Mouse (Mus musculus) macrophage (primary cell): Measurements from ENCODE around the gene Ankrd34a. TPM values are rescaled to one million over a fixed set of nuclear protein-coding genes. Genes with fewer than 3 reads are reported as not detected.
"Not testable (repeated sequence)": the region's sequence is repeated elsewhere in the genome, so short reads cannot be mapped to it uniquely, and the experiment has no call there.

Experiments
- H3K27ac ChIP-seq: fragments of 350-480 bp; formaldehyde crosslinking; 2 replicates; pipeline ENCODE4 v1.9.0; 2021
- H3K36me3 ChIP-seq: fragments of 350-480 bp; formaldehyde crosslinking; 2 replicates; pipeline ENCODE4 v1.9.0; 2021; ENCODE audit errors: inconsistent target
- H3K4me3 ChIP-seq: fragments of 350-480 bp; formaldehyde crosslinking; 2 replicates; pipeline ENCODE4 v1.9.0; 2021; ENCODE audit errors: inconsistent target
- H3K79me2 ChIP-seq: fragments of 350-480 bp; formaldehyde crosslinking; 2 replicates; pipeline ENCODE4 v1.9.0; 2021; ENCODE audit errors: inconsistent target
- WGBS: methylation state at CpG from one replicate; pipeline ENCODE4 v1.1.7; 2026; ENCODE audit warnings: inconsistent platforms; ENCODE audit not compliant: missing documents; 5-methylcytosine and 5-hydroxymethylcytosine counted together
- polyA plus RNA-seq: library from polyadenylated mRNA; stranded (reverse); fragments of 250-400 nt; gene quantifications from 3 replicates; pipeline ENCODE4 v1.2.4, GENCODE M21; 2018; ENCODE audit warnings: inconsistent platforms

Ankrd34a gene
- polyA plus RNA-seq, 1 experiment from 2014 or later = 0.07 TPM

- H3K4me3 ChIP-seq = peak within 1 kb of the TSS; percentile 30
- no peaks in the 10 kb centered on the region for H3K36me3 ChIP-seq
- H3K27ac ChIP-seq = no peak within 1 kb of the TSS
- 2% methylated on average over 27 of the region's 27 CpGs for WGBS
- H3K79me2 ChIP-seq = no peaks in the 10 kb centered on the region
Observed at GRCm38 (mm10) chr3:96600639-96601250, 4.3 kb downstream of the Ankrd34a start, which contains the start of gene Lix1l. Gene Lix1l (plus strand): TSS chr3:96601149.

- H3K27ac ChIP-seq = no peak overlapping the region
- H3K4me3 ChIP-seq = peak overlapping the region; percentile 30
- H3K79me2 ChIP-seq = no peaks in the 10 kb centered on the region
- H3K36me3 ChIP-seq = no peaks in the 10 kb centered on the region
- WGBS = 2% methylated on average over 18 of the region's 40 CpGs
Observed at GRCm38 (mm10) chr3:96601251-96601787, 4.9 kb downstream of the Ankrd34a start.

- no peaks in the 10 kb centered on the region for H3K36me3 ChIP-seq
- 0 out of 2 replicates have a peak overlapping the region, but pooled peaks have one; percentile 30 for H3K4me3 ChIP-seq
- H3K79me2 ChIP-seq = no peaks in the 10 kb centered on the region
- 78% methylated on average over 10 of the region's 10 CpGs for WGBS
- no peak overlapping the region for H3K27ac ChIP-seq
Observed at GRCm38 (mm10) chr3:96601941-96602703, 5.7 kb downstream of the Ankrd34a start.

GRCm38 (mm10) chr3:96602704-96603084 lies 6.3 kb downstream of the Ankrd34a start:
- no peaks in the 10 kb centered on the region for H3K36me3 ChIP-seq
- H3K27ac ChIP-seq = no peak overlapping the region
- H3K79me2 ChIP-seq = no peaks in the 10 kb centered on the region
- H3K4me3 ChIP-seq = no peak overlapping the region
- WGBS = 78% methylated on average over 5 of the region's 5 CpGs

DNA sequence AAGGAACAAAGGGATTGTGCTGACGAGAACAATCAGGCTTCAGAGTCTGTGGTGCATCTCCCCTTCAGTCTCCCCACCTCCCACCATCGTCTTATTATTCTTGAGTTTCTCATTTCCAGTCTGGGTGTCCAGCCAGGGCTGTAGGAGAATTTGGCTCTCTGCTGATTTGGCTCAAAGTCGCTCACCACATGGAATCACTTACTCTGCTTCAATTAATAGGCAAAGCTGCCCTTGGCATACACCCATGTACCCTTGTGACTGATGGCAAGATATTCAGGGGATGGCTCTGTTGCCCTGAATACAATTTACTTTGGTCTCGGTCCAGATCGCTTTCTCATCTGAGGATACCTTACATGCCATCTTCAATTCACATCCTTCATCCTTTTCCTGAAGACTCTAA lies 6.9 kb downstream of the Ankrd34a start:
- no peaks in the 10 kb centered on the region for H3K36me3 ChIP-seq
- no peaks in the 10 kb centered on the region for H3K79me2 ChIP-seq
- 94% methylated on average over 5 of the region's 5 CpGs for WGBS
- H3K27ac ChIP-seq = no peak overlapping the region
- no peak overlapping the region for H3K4me3 ChIP-seq

DNA sequence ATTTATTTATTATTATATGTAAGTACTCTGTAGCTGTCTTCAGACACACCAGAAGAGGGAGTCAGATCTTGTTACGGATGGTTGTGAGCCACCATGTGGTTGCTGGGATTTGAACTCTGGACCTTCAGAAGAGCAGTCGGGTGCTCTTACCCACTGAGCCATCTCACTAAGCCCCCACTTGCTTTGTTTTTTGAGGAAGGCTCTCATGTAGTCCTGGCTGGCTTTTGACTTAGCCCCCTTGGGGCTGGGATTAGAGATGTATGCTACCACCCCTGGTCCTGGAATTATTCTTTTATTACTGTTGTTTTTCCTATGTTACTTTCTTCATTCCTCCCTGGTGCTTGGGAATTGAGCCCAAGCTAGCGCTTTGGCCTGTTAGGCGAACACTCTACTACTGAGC lies 9.6 kb downstream of the Ankrd34a start:
- not testable (repeated sequence) for H3K4me3 ChIP-seq, H3K36me3 ChIP-seq, H3K79me2 ChIP-seq, H3K27ac ChIP-seq
- 95% methylated on average over 3 of the region's 4 CpGs for WGBS

DNA sequence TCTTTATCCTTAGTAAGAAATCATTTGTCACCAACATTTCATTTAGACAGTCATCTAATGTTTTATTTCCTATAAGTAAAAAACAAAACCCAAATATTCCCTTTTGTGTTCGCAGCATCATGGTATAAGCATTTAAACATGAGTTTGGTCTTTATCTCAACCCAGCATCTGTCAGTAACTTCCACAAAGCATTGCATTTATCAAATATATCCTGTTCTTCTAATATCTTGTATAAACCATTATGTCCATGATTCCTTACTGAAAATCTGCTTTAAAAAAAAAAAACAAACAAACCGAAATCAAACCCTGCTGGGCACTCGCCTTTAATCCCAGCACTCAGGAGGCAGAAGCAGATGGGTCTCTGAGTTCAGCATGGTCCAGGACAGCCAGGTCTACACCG lies 10.2 kb downstream of the Ankrd34a start:
- Histone ChIP-seq H3K79me2 (no peaks in the 10 kb centered on the region), H3K36me3 (no peaks in the 10 kb centered on the region), H3K4me3 (no peak overlapping the region), H3K27ac (no peak overlapping the region)
- WGBS = 86% methylated on average over 4 of the region's 4 CpGs

DNA sequence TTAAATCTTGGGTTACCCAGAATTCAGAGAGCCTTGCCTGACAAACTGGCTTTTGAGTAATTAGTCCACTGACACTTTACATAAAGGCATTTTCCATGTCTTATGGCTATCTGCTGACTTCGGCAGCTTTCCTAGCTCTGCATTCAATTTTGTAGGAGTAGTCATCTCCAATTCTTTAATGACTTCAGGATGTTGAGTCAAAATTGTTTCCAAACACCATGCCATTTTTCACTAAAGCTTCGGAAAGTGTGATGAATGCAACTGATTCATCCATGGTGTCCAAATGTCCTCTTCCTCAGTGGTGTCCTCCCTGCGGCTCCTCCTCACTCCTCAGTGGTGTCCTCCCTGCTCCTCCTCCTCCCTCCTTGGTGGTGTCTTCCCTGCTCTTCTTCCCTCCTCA lies 21.5 kb downstream of the Ankrd34a start:
- Histone ChIP-seq H3K4me3 (no peak overlapping the region), H3K36me3 (peaks cover 9% of the 10 kb centered on the region; the same call in 1 of the 2 replicates), H3K79me2 (no peaks in the 10 kb centered on the region), H3K27ac (no peak overlapping the region)
- WGBS = 100% methylated on average over 2 of the region's 3 CpGs

DNA sequence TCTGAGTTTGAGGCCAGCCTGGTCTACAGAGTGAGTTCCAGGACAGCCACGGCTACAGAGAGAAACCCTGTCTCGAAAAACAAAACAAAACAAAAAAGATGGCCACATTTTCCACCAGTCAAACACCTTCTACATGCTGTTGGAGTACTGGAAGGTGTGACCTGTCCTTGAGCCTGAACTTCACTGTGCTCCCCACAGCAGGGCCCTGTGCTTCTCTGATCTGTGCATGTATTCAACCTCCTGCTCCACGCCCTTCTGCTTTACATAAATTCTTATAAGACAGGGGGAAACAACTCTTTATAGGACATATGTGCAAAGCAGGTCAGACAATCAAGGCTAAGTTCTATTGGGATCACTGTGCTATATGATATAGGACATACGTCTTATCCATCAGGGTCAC lies 26.8 kb downstream of the Ankrd34a start:
- no peaks in the 10 kb centered on the region for H3K79me2 ChIP-seq
- H3K27ac ChIP-seq = no peak overlapping the region
- H3K36me3 ChIP-seq = peaks cover 19% of the 10 kb centered on the region; the same call in 1 of the 2 replicates
- 95% methylated on average over 4 of the region's 4 CpGs for WGBS
- no peak overlapping the region for H3K4me3 ChIP-seq

DNA sequence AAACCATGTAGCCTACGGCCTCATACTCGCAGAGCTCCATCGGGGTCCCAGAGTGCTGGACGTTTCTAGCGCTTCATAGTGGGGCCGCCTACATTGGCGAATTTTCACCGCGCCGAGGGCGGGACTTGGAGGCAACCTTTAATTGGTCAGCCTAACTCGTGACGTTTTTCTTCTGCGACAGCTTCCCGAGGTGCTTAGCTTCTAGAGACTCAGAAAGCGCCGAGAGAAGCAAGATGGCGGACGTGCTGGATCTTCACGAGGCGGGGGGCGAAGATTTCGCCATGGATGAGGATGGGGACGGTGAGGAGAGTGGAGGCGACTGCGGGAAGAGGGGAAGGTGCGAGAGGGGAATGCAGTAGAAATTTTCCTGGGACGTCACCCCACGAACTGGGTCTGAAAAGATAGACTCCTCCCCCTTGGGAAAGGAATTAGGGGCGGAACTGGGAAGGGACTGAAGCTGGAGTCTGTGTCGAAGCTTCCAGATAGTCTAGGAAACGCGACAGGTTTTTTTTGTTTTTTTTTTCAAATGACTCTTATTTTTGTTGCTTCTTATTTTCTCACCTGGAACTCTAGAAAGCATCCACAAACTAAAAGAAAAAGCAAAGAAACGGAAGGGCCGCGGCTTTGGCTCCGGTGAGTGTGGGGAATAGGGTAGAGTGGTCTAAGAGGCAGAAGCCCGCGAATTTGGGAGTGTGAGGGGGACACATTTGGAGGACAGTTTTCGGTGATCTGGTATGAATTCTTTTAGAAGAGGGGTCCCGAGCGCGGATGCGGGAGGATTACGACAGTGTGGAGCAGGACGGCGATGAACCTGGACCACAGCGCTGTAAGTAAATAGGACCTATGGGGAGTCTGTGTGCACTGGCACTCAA lies 33.5 kb downstream of the Ankrd34a start, which contains the start of gene Rbm8a:
Rbm8a (plus strand) TSS at position 205 of the 872 bp plus-strand sequence.
- H3K4me3 ChIP-seq = peak within 1 kb of the TSS; percentile 97
- under 1% methylated on average over 38 of the region's 48 CpGs for WGBS
- peaks cover 16% of the 10 kb centered on the region; the same call in 1 of the 2 replicates for H3K36me3 ChIP-seq
- peaks cover 29% of the 10 kb centered on the region for H3K79me2 ChIP-seq
- H3K27ac ChIP-seq = peak within 1 kb of the TSS; percentile 80

DNA sequence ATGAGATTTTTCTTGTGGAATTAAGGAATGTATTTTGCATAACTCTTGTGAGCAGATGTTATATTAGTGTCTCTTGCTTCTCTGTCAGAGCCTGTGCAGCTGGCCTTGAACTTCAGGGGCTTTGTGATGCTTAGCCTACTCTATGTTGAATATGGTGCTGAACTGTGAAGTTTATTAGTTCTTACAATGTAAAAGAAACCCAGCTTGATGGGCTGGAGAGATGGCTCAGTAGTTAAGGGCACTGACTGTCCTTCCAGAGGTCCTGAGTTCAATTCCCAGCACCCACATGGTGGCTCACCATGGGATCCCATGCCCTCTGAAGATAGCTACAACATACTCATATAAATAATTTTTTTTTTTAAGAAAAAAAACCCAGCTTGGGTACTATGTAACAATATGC lies 35.6 kb downstream of the Ankrd34a start:
- Histone ChIP-seq H3K27ac (no peak overlapping the region), H3K79me2 (peaks cover 39% of the 10 kb centered on the region), H3K4me3 (no peak overlapping the region), H3K36me3 (peaks cover 16% of the 10 kb centered on the region; the same call in 1 of the 2 replicates)

GRCm38 (mm10) chr3:96634015-96634414 lies 37.6 kb downstream of the Ankrd34a start:
- Histone ChIP-seq H3K79me2 (peaks cover 39% of the 10 kb centered on the region), H3K4me3 (no peak overlapping the region), H3K36me3 (peaks cover 30% of the 10 kb centered on the region; the same call in 1 of the 2 replicates), H3K27ac (no peak overlapping the region)
- 100% methylated on average over 1 of the region's 1 CpGs for WGBS

GRCm38 (mm10) chr3:96634928-96635879 lies 38.8 kb downstream of the Ankrd34a start, which contains the start of the genes Pex11b and Gm42957:
Gene Pex11b (plus strand): TSS chr3:96635376.
Gene Gm42957 (plus strand): TSS chr3:96635474.
- peaks cover 35% of the 10 kb centered on the region for H3K79me2 ChIP-seq
- peaks cover 33% of the 10 kb centered on the region; the same call in 1 of the 2 replicates for H3K36me3 ChIP-seq
- WGBS = 4% methylated on average over 60 of the region's 60 CpGs

More at GRCm38 (mm10) chr3:96634928-96635879, 38.8 kb downstream of the Ankrd34a start, which contains the start of the genes Pex11b and Gm42957:
- H3K27ac ChIP-seq = peak within 1 kb of the TSS; percentile 54
- peak within 1 kb of the TSS; percentile 86 for H3K4me3 ChIP-seq
